ENCODE assay signal across 15 mouse cellular contexts in genomic region chr5:96437870-96438269, GRCm38 (mm10).
"Had no signal": no experiment of that assay in that cellular context is flagged by ENCODE, and none has a peak within 500 bp of the region (broad histone marks: within the 10 kb centered on the region; RNA-seq: fewer than 3 reads in every experiment).

No protein-coding gene starts in this region.

- H3K27me3 ChIP-seq: lung, embryonic 15.5 days; megakaryocyte, embryonic 14.5 days; midbrain, embryonic 13.5 days; midbrain, embryonic 15.5 days; neural tube, embryonic 12.5 days; stomach, embryonic 15.5 days had no signal

- H3K4me3 ChIP-seq: lung, embryonic 15.5 days; midbrain, embryonic 13.5 days; midbrain, embryonic 15.5 days; neural tube, embryonic 12.5 days; stomach, embryonic 15.5 days had no signal

- H3K4me1 ChIP-seq: megakaryocyte, embryonic 14.5 days; midbrain, embryonic 13.5 days; midbrain, embryonic 15.5 days; neural tube, embryonic 12.5 days had no signal

- DNase-seq: lung, adult 2 months; lung, postnatal 14 days; lung, postnatal 36 days; right cerebral cortex, postnatal 14 days; thymus, adult 2 months; thymus, postnatal 25 days; thymus, postnatal 4 days had no signal

- H3K27ac ChIP-seq: lung, embryonic 15.5 days; macrophage; midbrain, embryonic 13.5 days; midbrain, embryonic 15.5 days; neural tube, embryonic 12.5 days; stomach, embryonic 15.5 days; stomach, postnatal 0 days had no signal

- H3K36me3 ChIP-seq: lung, embryonic 15.5 days; midbrain, embryonic 13.5 days; midbrain, embryonic 15.5 days; neural tube, embryonic 12.5 days; stomach, embryonic 15.5 days had no signal
